Mouse (Mus musculus): ENCODE results near the gene Vmn2r68. TPM values are rescaled to one million over a fixed set of nuclear protein-coding genes. Genes with fewer than 3 reads are reported as not detected.

The Vmn2r68 gene
- not detected in 4 replicates for total RNA-seq (2023)

GRCm38 (mm10) chr7:85237683-85238082 lies at the start of gene Vmn2r68:
Gene Vmn2r68, minus strand, starts transcription at chr7:85237783.

Other genes starting within 250 kb of the Vmn2r68 start
- gene Vmn2r66, start 225.5 kb downstream of the Vmn2r68 start, total RNA-seq (2023): not detected in 4 replicates
- not detected in 4 replicates for gene Vmn2r67, start 81.8 kb downstream of the Vmn2r68 start, total RNA-seq (2023)
- not detected in 4 replicates for gene Vmn2r69, start 178.1 kb upstream of the Vmn2r68 start, total RNA-seq (2023)

All from B cell, adult 62 days (primary cell).